25 mouse cellular contexts compared by ENCODE assay signal in genomic region chr4:63579649-63580048, GRCm38 (mm10). TPM values are rescaled to one million over a fixed set of nuclear protein-coding genes. Genes with fewer than 3 reads are reported as not detected.
DNase-seq lines count a peak whose midpoint lies in the region; ATAC-seq and TF ChIP-seq lines count a peak whose summit lies in the region.
"Had no signal": no experiment of that assay in that cellular context is flagged by ENCODE, and none has a peak within 500 bp of the region (broad histone marks: within the 10 kb centered on the region; RNA-seq: fewer than 3 reads in every experiment).

No protein-coding gene starts in this region.

- H3K27me3 ChIP-seq in heart, embryonic 12.5 days (replicated peaks): no peaks in the 10 kb centered on the region
- no peaks in the 10 kb centered on the region for H3K27me3 ChIP-seq in hindbrain, embryonic 12.5 days
- no peaks in the 10 kb centered on the region for H3K27me3 ChIP-seq in limb, embryonic 13.5 days
- H3K27me3 ChIP-seq in midbrain, postnatal 0 days (ENCODE audit: insufficient read depth, low read length): no peaks in the 10 kb centered on the region
- H3K27me3 ChIP-seq: CH12.LX; liver, embryonic 13.5 days; lung, embryonic 15.5 days had no signal

- no peak overlapping the region for H3K27ac ChIP-seq in heart, embryonic 12.5 days (ENCODE audit: poor library complexity, severe bottlenecking)
- 0 out of 2 replicates have a peak overlapping the region, but pooled peaks have one; percentile 30 for H3K27ac ChIP-seq in hindbrain, embryonic 12.5 days
- peak overlapping the region; percentile 52; the same call in 1 of the 2 replicates for H3K27ac ChIP-seq in limb, embryonic 13.5 days
- peak overlapping the region; percentile 38; the same call in 1 of the 2 replicates for H3K27ac ChIP-seq in midbrain, postnatal 0 days (ENCODE audit: low read depth, low read length)
- H3K27ac ChIP-seq: heart, embryonic 10.5 days; layer of hippocampus, adult 2 months; liver, embryonic 13.5 days; lung, embryonic 15.5 days had no signal

- H3K4me3 ChIP-seq in heart, embryonic 12.5 days: no peak overlapping the region
- H3K4me3 ChIP-seq in hindbrain, embryonic 12.5 days: no peak overlapping the region
- no peak overlapping the region for H3K4me3 ChIP-seq in limb, embryonic 13.5 days
- H3K4me3 ChIP-seq in midbrain, postnatal 0 days (ENCODE audit: low read depth, low read length): no peak overlapping the region
- H3K4me3 ChIP-seq: heart, embryonic 10.5 days; layer of hippocampus, adult 2 months; liver, embryonic 13.5 days; lung, embryonic 15.5 days; myocyte had no signal

- no peak for DNase-seq in heart, postnatal 25 days (ENCODE audit: low spot score)
- DNase-seq in midbrain, postnatal 0 days (ENCODE audit: low spot score): no peak
- DNase-seq in lung, postnatal 10 days: no peak
- no peak for DNase-seq in spleen, adult 18-20 months
- no peak for DNase-seq in right cerebral cortex, postnatal 4 days
- DNase-seq: cerebellum, postnatal 14 days; gastrocnemius, postnatal 25 days; heart, postnatal 14 days; kidney, postnatal 10 days; liver, embryonic 13.5 days had no signal

- H3K4me1 ChIP-seq in heart, embryonic 12.5 days (replicated peaks): no peaks in the 10 kb centered on the region
- H3K4me1 ChIP-seq in hindbrain, embryonic 12.5 days: peaks cover 8% of the 10 kb centered on the region
- peaks cover 23% of the 10 kb centered on the region for H3K4me1 ChIP-seq in limb, embryonic 13.5 days
- peaks cover 11% of the 10 kb centered on the region; the same call in 1 of the 2 replicates for H3K4me1 ChIP-seq in midbrain, postnatal 0 days (ENCODE audit: insufficient read depth, low read length)
- H3K4me1 ChIP-seq: liver, embryonic 13.5 days; lung, embryonic 15.5 days had no signal

- peaks cover 10% of the 10 kb centered on the region for H3K9me3 ChIP-seq in heart, embryonic 12.5 days (replicated peaks)
- H3K9me3 ChIP-seq in hindbrain, embryonic 12.5 days (replicated peaks): peaks cover 6% of the 10 kb centered on the region; the same call in 1 of the 2 replicates
- no peaks in the 10 kb centered on the region for H3K9me3 ChIP-seq in limb, embryonic 13.5 days
- no peaks in the 10 kb centered on the region for H3K9me3 ChIP-seq in midbrain, postnatal 0 days (ENCODE audit: low read length)
- H3K9me3 ChIP-seq: liver, embryonic 13.5 days; lung, embryonic 15.5 days had no signal

- intact Hi-C loops in heart, postnatal 25 days (cut with DNase I): no loop called here

- 85% methylated on average over 14 of the region's 14 CpGs for WGBS in heart, embryonic 12.5 days
- WGBS in hindbrain, embryonic 12.5 days: 78% methylated on average over 14 of the region's 14 CpGs
- WGBS in limb, embryonic 13.5 days: 88% methylated on average over 14 of the region's 14 CpGs
- WGBS in midbrain, postnatal 0 days: 69% methylated on average over 14 of the region's 14 CpGs

- no peak for TF ChIP-seq CTCF in midbrain, postnatal 0 days (IDR thresholded peaks at IDR 0.05)

- 0 out of 2 replicates have a peak, but pooled peaks have one; percentile 9 for ATAC-seq in heart, embryonic 12.5 days (ENCODE audit: insufficient number of reproducible peaks, low FRiP score)
- no peak for ATAC-seq in hindbrain, embryonic 12.5 days (ENCODE audit: low FRiP score)
- no peak for ATAC-seq in limb, embryonic 13.5 days (ENCODE audit: low FRiP score, low read depth)
- ATAC-seq in midbrain, postnatal 0 days (ENCODE audit: low FRiP score): 0 out of 2 replicates have a peak, but pooled peaks have one; percentile 34
- ATAC-seq: intestine, embryonic 16.5 days had no signal

- H3K9ac ChIP-seq in heart, embryonic 12.5 days: no peak overlapping the region
- no peak overlapping the region for H3K9ac ChIP-seq in hindbrain, embryonic 12.5 days
- no peak overlapping the region for H3K9ac ChIP-seq in limb, embryonic 13.5 days
- H3K9ac ChIP-seq in midbrain, postnatal 0 days (replicated peaks; ENCODE audit: low read length, poor library complexity, severe bottlenecking): no peak overlapping the region
- H3K9ac ChIP-seq: liver, embryonic 13.5 days; lung, embryonic 15.5 days had no signal

- H3K36me3 ChIP-seq in heart, embryonic 12.5 days: peaks cover 18% of the 10 kb centered on the region
- no peaks in the 10 kb centered on the region for H3K36me3 ChIP-seq in hindbrain, embryonic 12.5 days
- H3K36me3 ChIP-seq in limb, embryonic 13.5 days: peaks cover 21% of the 10 kb centered on the region
- no peaks in the 10 kb centered on the region for H3K36me3 ChIP-seq in midbrain, postnatal 0 days (ENCODE audit: insufficient read depth, low read length)
- H3K36me3 ChIP-seq: lung, embryonic 15.5 days had no signal

- no peak overlapping the region for H3K4me2 ChIP-seq in heart, embryonic 12.5 days
- H3K4me2 ChIP-seq in hindbrain, embryonic 12.5 days (replicated peaks): no peak overlapping the region
- no peak overlapping the region for H3K4me2 ChIP-seq in limb, embryonic 13.5 days (replicated peaks)
- no peak overlapping the region for H3K4me2 ChIP-seq in midbrain, postnatal 0 days (ENCODE audit: low read depth, low read length, poor library complexity, severe bottlenecking)
- H3K4me2 ChIP-seq: liver, embryonic 13.5 days; lung, embryonic 15.5 days had no signal

RNA-seq across cellular contexts. Expression of gene Tmem268, which starts 21.1 kb away (rescaled TPM):
- 5.3 and 5.6 TPM in 2 replicates for polyA plus RNA-seq in heart, embryonic 12.5 days (2016; fragmentation: Nextera tagmentation; extraction: Ambion mirVana)
- 10 to 100 TPM in 1 of 2 experiments, 1 to 10 TPM in 1; 9.8 to 10.9 TPM for total RNA-seq in heart, postnatal 25 days (2021)
- 4.1 and 5.8 TPM in 2 replicates for polyA plus RNA-seq in hindbrain, embryonic 12.5 days (2016; fragmentation: Nextera tagmentation; extraction: Ambion mirVana)
- 8.2 and 8.3 TPM in 2 replicates for polyA plus RNA-seq in limb, embryonic 13.5 days (2015; fragmentation: Nextera tagmentation; extraction: Ambion mirVana)
- 3.2 and 4.8 TPM in 2 replicates for total RNA-seq in midbrain, postnatal 0 days (2014; rRNA removed)
- polyA plus RNA-seq in midbrain, postnatal 0 days (2015; fragmentation: Nextera tagmentation; extraction: Ambion mirVana): 4.7 and 5.0 TPM in 2 replicates

RNA-seq across cellular contexts. Expression of gene Gm11213, which starts 25.4 kb away (rescaled TPM):
- polyA plus RNA-seq in heart, embryonic 12.5 days (2016; fragmentation: Nextera tagmentation; extraction: Ambion mirVana): not detected in 2 replicates
- total RNA-seq in heart, postnatal 25 days (2021): not detected
- polyA plus RNA-seq in hindbrain, embryonic 12.5 days (2016; fragmentation: Nextera tagmentation; extraction: Ambion mirVana): not detected in 2 replicates
- polyA plus RNA-seq in limb, embryonic 13.5 days (2015; fragmentation: Nextera tagmentation; extraction: Ambion mirVana): not detected in 2 replicates
- total RNA-seq in midbrain, postnatal 0 days (2014; rRNA removed): not detected in 2 replicates
- polyA plus RNA-seq in midbrain, postnatal 0 days (2015; fragmentation: Nextera tagmentation; extraction: Ambion mirVana): not detected in 2 replicates
- total RNA-seq: adrenal gland, adult 18-20 months; CH12.LX; gastrocnemius, postnatal 25 days; heart, postnatal 14 days; layer of hippocampus, adult 2 months; left cerebral cortex, postnatal 36 days; megakaryocyte progenitor cell, adult 5-6 weeks had no signal
- polyA plus RNA-seq: frontal cortex, adult 2 months; heart, embryonic 10.5 days; intestine, embryonic 16.5 days; liver, embryonic 13.5 days; lung, embryonic 15.5 days; myocyte; stomach, embryonic 16.5 days; thymus, postnatal 0 days had no signal

RNA-seq across cellular contexts. Expression of gene Atp6v1g1, which starts 35.1 kb away (rescaled TPM):
- 196 and 202 TPM in 2 replicates for polyA plus RNA-seq in heart, embryonic 12.5 days (2016; fragmentation: Nextera tagmentation; extraction: Ambion mirVana)
- total RNA-seq in heart, postnatal 25 days (2021): 100 to 1,000 TPM; 144 to 162 TPM
- polyA plus RNA-seq in hindbrain, embryonic 12.5 days (2016; fragmentation: Nextera tagmentation; extraction: Ambion mirVana): 365 and 374 TPM in 2 replicates
- polyA plus RNA-seq in limb, embryonic 13.5 days (2015; fragmentation: Nextera tagmentation; extraction: Ambion mirVana): 317 and 318 TPM in 2 replicates
- 142 and 202 TPM in 2 replicates for total RNA-seq in midbrain, postnatal 0 days (2014; rRNA removed)
- polyA plus RNA-seq in midbrain, postnatal 0 days (2015; fragmentation: Nextera tagmentation; extraction: Ambion mirVana): 356 and 357 TPM in 2 replicates

RNA-seq across cellular contexts. Expression of gene Tex48, which starts 42.6 kb away (rescaled TPM):
- not detected in 2 replicates for polyA plus RNA-seq in heart, embryonic 12.5 days (2016; fragmentation: Nextera tagmentation; extraction: Ambion mirVana)
- total RNA-seq in heart, postnatal 25 days (2021): not detected
- polyA plus RNA-seq in hindbrain, embryonic 12.5 days (2016; fragmentation: Nextera tagmentation; extraction: Ambion mirVana): not detected in 2 replicates
- not detected in 2 replicates for polyA plus RNA-seq in limb, embryonic 13.5 days (2015; fragmentation: Nextera tagmentation; extraction: Ambion mirVana)
- not detected in 2 replicates for total RNA-seq in midbrain, postnatal 0 days (2014; rRNA removed)
- not detected in 2 replicates for polyA plus RNA-seq in midbrain, postnatal 0 days (2015; fragmentation: Nextera tagmentation; extraction: Ambion mirVana)
- total RNA-seq: adrenal gland, adult 18-20 months; CH12.LX; gastrocnemius, postnatal 25 days; heart, postnatal 14 days; layer of hippocampus, adult 2 months; left cerebral cortex, postnatal 36 days; megakaryocyte progenitor cell, adult 5-6 weeks had no signal
- polyA plus RNA-seq: frontal cortex, adult 2 months; heart, embryonic 10.5 days; intestine, embryonic 16.5 days; liver, embryonic 13.5 days; lung, embryonic 15.5 days; myocyte; stomach, embryonic 16.5 days; thymus, postnatal 0 days had no signal

Comparison
In these comparisons a context has a peak if more than half of its experiments do, and no peak if none do; other contexts are left out.
1. ATAC-seq: peak in heart, embryonic 12.5 days (single experiment) and midbrain, postnatal 0 days (single experiment); none in hindbrain, embryonic 12.5 days (single experiment) and limb, embryonic 13.5 days (single experiment).